Mouse (Mus musculus): ENCODE results near the gene Galnt14.

DNA sequence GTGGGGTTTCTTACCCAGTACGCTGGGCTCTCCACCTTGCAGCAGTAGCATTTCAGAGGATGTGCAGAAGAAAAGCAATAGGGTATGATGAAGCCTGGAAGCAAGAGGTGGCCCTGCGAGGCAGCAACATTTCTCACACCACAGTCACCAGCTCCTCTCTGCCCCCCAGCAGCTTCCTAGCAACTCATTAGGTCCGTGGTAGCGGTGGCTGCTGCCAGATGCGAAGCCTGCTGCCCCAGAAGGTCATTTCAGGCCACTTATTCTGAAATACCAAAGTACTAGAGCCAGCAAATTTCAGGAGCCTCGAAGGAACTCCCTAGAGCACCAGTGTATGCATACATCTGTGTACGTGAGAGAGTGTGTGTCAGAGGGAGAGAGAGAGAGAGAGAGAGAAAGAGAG is 9.2 kb downstream of the Galnt14 start:
- TF ChIP-seq POLR2A (IDR thresholded peaks at IDR 0.05; ENCODE audit: borderline replicate concordance, extremely low read depth, low read depth, low read length) = no peak
- no peak for TF ChIP-seq CTCF (IDR thresholded peaks at IDR 0.05; ENCODE audit: insufficient read depth, low read length)

Measured in lung, adult 2 months (tissue).